Mouse (Mus musculus) monocyte, adult 5-6 weeks (primary cell): ENCODE results near the gene Rbm3. TPM values are rescaled to one million over a fixed set of nuclear protein-coding genes. Genes with fewer than 3 reads are reported as not detected.

ENCODE experiments used
- total RNA-seq: library from RNA; stranded (forward); fragments of 200-1000, 200-491, 200-594 nt; gene quantifications from 3 replicates; pipeline ENCODE4 v1.2.3, GENCODE M21; 2017

The Rbm3 gene
- total RNA-seq, 1 experiment from 2014 or later: 1,044 TPM

Other genes starting within 250 kb of the Rbm3 start
- 119 to 165 TPM (median 164 TPM) in 3 replicates for gene Pqbp1, start 246.6 kb downstream of the Rbm3 start, total RNA-seq
- 12.0 to 33.0 TPM (median 21.2 TPM) in 3 replicates for gene Timm17b, start 246.5 kb downstream of the Rbm3 start, total RNA-seq
- not detected in 3 replicates for gene Gm10491, start 238.0 kb downstream of the Rbm3 start, total RNA-seq
- gene Gm10490, start 236.3 kb downstream of the Rbm3 start, total RNA-seq: not detected in 3 replicates
- gene Pcsk1n, start 226.1 kb downstream of the Rbm3 start, total RNA-seq: not detected in 3 replicates
- not detected in 3 replicates for gene Eras, start 217.3 kb downstream of the Rbm3 start, total RNA-seq
- 3.3 to 4.6 TPM (median 4.1 TPM) in 3 replicates for gene Hdac6, start 198.0 kb downstream of the Rbm3 start, total RNA-seq
- gene Gata1, start 167.8 kb downstream of the Rbm3 start, total RNA-seq: 1.4 to 17.9 TPM (median 3.3 TPM) in 3 replicates
- not detected in 3 replicates for gene Glod5, start 127.4 kb downstream of the Rbm3 start, total RNA-seq
- gene Suv39h1, start 71.1 kb downstream of the Rbm3 start, total RNA-seq: 19.0 to 19.7 TPM (median 19.1 TPM) in 3 replicates
- 129 to 156 TPM (median 134 TPM) in 3 replicates for gene Was, start 55.4 kb downstream of the Rbm3 start, total RNA-seq
- gene Wdr13, start 13.0 kb downstream of the Rbm3 start, total RNA-seq: 22.2 to 44.8 TPM (median 28.6 TPM) in 3 replicates
- 3.3 to 6.7 TPM (median 5.1 TPM) in 3 replicates for gene Tbc1d25, start 30.3 kb upstream of the Rbm3 start, total RNA-seq
- gene Ebp, start 47.6 kb upstream of the Rbm3 start, total RNA-seq: 88.6 to 117 TPM (median 97.4 TPM) in 3 replicates
- 3.1 TPM in 1 of 3 replicates, not detected in the others for gene Porcn, start 60.6 kb upstream of the Rbm3 start, total RNA-seq
- gene Ftsj1, start 106.5 kb upstream of the Rbm3 start, total RNA-seq: 6.1 to 10.3 TPM (median 7.9 TPM) in 3 replicates
- not detected in 3 replicates for gene Slc38a5, start 125.3 kb upstream of the Rbm3 start, total RNA-seq
- gene Ssxb10, start 181.5 kb upstream of the Rbm3 start, total RNA-seq: not detected in 3 replicates
- gene Ssxb9, start 221.1 kb upstream of the Rbm3 start, total RNA-seq: not detected in 3 replicates